In the genomic region with DNA sequence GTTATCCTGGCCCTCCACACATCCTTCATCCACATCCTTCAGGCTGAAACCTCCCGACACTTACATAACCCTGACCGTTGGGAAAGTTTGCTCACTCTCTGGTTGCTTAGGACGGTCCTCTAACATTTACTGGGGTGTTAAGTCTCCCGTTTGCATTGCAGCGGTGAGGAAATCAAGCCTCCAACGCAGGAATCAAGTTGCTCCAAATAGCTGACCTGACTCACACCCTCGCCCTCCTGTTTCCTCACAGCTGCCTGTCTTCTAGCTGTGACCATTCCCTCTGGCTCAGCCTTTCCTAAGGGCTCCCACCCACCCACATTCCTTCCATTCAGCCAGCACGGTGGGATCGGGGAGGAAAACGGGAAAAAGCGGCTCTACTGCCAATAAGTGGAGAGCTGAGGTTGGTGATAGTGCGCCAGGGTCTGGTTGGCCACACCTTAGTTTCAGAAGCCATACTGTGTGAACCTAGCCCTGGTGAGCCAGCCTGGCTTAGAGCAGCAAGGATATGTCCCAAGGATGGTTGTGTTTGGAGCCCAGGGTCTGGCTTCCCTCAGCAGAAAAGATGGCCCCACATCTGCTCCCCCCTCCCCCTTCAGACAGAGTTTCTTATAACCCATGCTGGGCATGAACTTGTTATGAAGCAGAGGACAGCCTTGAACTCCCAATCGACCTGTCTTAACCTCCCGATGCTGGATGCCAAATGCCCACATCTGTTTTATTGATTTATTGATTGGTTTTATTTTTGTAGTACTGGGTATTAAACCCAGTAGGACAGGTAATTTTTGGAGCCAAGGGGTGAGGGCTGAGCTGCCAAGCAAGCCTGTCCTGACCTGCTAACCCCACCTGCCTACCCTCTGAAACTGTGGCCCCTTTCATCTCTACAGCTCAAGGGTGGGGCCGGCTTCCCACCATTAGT, we compare ENCODE assay signal across 12 mouse cellular contexts. TPM values are rescaled to one million over a fixed set of nuclear protein-coding genes. Genes with fewer than 3 reads are reported as not detected.
DNase-seq lines count a peak whose midpoint lies in the region; ATAC-seq lines count a peak whose summit lies in the region.
"Had no signal": no experiment of that assay in that cellular context is flagged by ENCODE, and none has a peak within 500 bp of the region (broad histone marks: within the 10 kb centered on the region; RNA-seq: fewer than 3 reads in every experiment).

No protein-coding gene starts in this region.

- no peak overlapping the region; the same call in 1 of the 2 replicates for H3K27ac ChIP-seq in heart, embryonic 13.5 days (replicated peaks)

- no peak overlapping the region for H3K4me3 ChIP-seq in heart, embryonic 13.5 days

- intact Hi-C loops in heart, postnatal 25 days (cut with DNase I), result loop anchor here (1.0 kb wide), 1 partner anchor 204 kb away; no protein-coding TSS in a partner anchor

- no peaks in the 10 kb centered on the region for H3K9me3 ChIP-seq in heart, embryonic 13.5 days

- peak overlapping the region; percentile 48; the same call in 1 of the 2 replicates for H3K9ac ChIP-seq in heart, embryonic 13.5 days

- ATAC-seq in heart, embryonic 13.5 days (ENCODE audit: extremely low read depth, insufficient number of reproducible peaks, low FRiP score, low TSS enrichment), result no peak

- DNase-seq in heart, postnatal 25 days (ENCODE audit: low spot score), result no peak
- DNase-seq in lung, adult 18-20 months, result peak; percentile 55 to 67
- no peak for DNase-seq in lung, postnatal 4 days
- DNase-seq in Muller cell, postnatal 12 days (ENCODE audit: inconsistent ontology term), result peak; percentile 49
- peak; percentile 50 for DNase-seq in lung, postnatal 36 days
- DNase-seq in B cell, adult 2 months, result no peak
- no peak for DNase-seq in cerebellum, adult 11 months
- DNase-seq: left cerebral cortex, postnatal 4 days had no signal

- peaks cover 20% of the 10 kb centered on the region for H3K27me3 ChIP-seq in heart, embryonic 13.5 days (replicated peaks)

- peaks cover 34% of the 10 kb centered on the region for H3K4me1 ChIP-seq in heart, embryonic 13.5 days

- 23% methylated on average over 15 of the region's 15 CpGs for WGBS in heart, embryonic 13.5 days

- H3K4me2 ChIP-seq in heart, embryonic 13.5 days, result no peak overlapping the region

- H3K36me3 ChIP-seq in heart, embryonic 13.5 days, result no peaks in the 10 kb centered on the region

RNA-seq across cellular contexts. Expression of gene Taf8, which starts 29.4 kb away (rescaled TPM):
- polyA plus RNA-seq in heart, embryonic 13.5 days (2015; fragmentation: Nextera tagmentation; extraction: Ambion mirVana), result 18.4 and 19.4 TPM in 2 replicates
- total RNA-seq in heart, postnatal 25 days (2021), result 10 to 100 TPM in 1 of 2 experiments, 1 to 10 TPM in 1; 10.0 to 11.4 TPM

RNA-seq across cellular contexts. Expression of gene Ccnd3, which starts 32.2 kb away (rescaled TPM):
- polyA plus RNA-seq in heart, embryonic 13.5 days (2015; fragmentation: Nextera tagmentation; extraction: Ambion mirVana), result 451 and 478 TPM in 2 replicates
- 10 to 100 TPM; 75.6 to 87.9 TPM for total RNA-seq in heart, postnatal 25 days (2021)

RNA-seq across cellular contexts. Expression of gene 1700001C19Rik, which starts 35.5 kb away (rescaled TPM):
- 0.66 and 0.99 TPM in 2 replicates for polyA plus RNA-seq in heart, embryonic 13.5 days (2015; fragmentation: Nextera tagmentation; extraction: Ambion mirVana)
- not detected for total RNA-seq in heart, postnatal 25 days (2021)
- total RNA-seq: adrenal gland, postnatal 25 days; heart, adult 18-20 months; left cerebral cortex, postnatal 4 days had no signal
- polyA plus RNA-seq: inflammation-experienced regulatory T-cells, adult 6 months had no signal

RNA-seq across cellular contexts. Expression of gene AI661453, which starts 36.3 kb away (rescaled TPM):
- 0.82 and 1.2 TPM in 2 replicates for polyA plus RNA-seq in heart, embryonic 13.5 days (2015; fragmentation: Nextera tagmentation; extraction: Ambion mirVana)
- total RNA-seq in heart, postnatal 25 days (2021), result 1 to 10 TPM in 1 of 2 experiments, under 1 TPM in 1; 0.96 to 2.0 TPM
- polyA plus RNA-seq: inflammation-experienced regulatory T-cells, adult 6 months had no signal

Comparison
In these comparisons a context has a peak if more than half of its experiments do, and no peak if none do; other contexts are left out.
1. DNase-seq: peak in lung, adult 18-20 months (2 of 2), Muller cell, postnatal 12 days (single experiment) and lung, postnatal 36 days (single experiment); none in heart, postnatal 25 days (single experiment), lung, postnatal 4 days (0 of 2), B cell, adult 2 months (0 of 2) and cerebellum, adult 11 months (single experiment).